Mouse (Mus musculus) CH12.LX (cell line): ENCODE data around the gene Scarb1.
A peak's percentile ranks its signal among the peaks of the same experiment; 100 is the strongest.

ENCODE experiments used
- BHLHE40 ChIP-seq: IDR thresholded peaks from 2 replicates; pipeline ENCODE4 v1.6.1; 2011; ENCODE audit warnings: mild to moderate bottlenecking, low read depth, low read length, improper control_type of control experiment
- CTCF ChIP-seq, 2 experiments: IDR thresholded peaks in 1 of 2; conservative IDR thresholded peaks in 1 of 2; 2 replicates each; pipeline ENCODE4 v1.5.1; 2011 to 2012; ENCODE audit warnings: low read depth in 2 of 2, low read length in 2 of 2, improper control_type of control experiment in 1 of 2, inconsistent platforms in 1 of 2, mild to moderate bottlenecking in 1 of 2, moderate library complexity in 1 of 2
- EP300 ChIP-seq: IDR thresholded peaks from 2 replicates; pipeline ENCODE4 v1.6.1; 2011; ENCODE audit warnings: low read length, improper control_type of control experiment
- PAX5 ChIP-seq: IDR thresholded peaks from 2 replicates; pipeline ENCODE4 v1.6.1; 2012; ENCODE audit warnings: low read length, inconsistent platforms, mixed read lengths
- POLR2A ChIP-seq: IDR thresholded peaks from 2 replicates; pipeline ENCODE4 v1.6.1; 2011; ENCODE audit warnings: low read depth, mild to moderate bottlenecking, improper control_type of control experiment, low read length
- USF2 ChIP-seq: conservative IDR thresholded peaks from 2 replicates; pipeline ENCODE4 v1.6.1; 2011; ENCODE audit warnings: low read depth, low read length, improper control_type of control experiment

DNA sequence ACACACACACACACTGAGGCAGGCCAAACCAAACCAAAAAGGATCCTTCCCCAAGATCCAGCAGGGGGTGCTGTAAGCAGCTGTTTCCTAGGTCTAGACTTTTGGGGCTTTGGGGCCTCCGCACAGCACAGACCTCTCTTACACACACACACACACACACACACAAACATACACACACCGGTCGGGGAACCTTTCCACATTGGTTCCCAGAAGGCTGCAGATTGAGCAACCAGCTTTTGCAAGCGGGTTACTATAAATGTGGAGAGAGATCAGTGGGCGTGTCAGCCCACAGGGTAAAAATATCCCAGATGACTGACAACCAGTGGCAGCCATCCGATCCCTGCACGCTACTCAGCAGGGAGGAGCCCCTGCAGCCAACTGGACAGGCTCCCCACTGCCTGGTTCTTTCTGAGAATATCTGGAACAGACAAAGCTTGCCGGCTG, 67.2 kb downstream of the Scarb1 start:
- TF ChIP-seq BHLHE40 (no peak), CTCF (conservative IDR thresholded peaks at IDR 0.05 in 1 of 2, IDR thresholded peaks at IDR 0.05 in 1 of 2; ENCODE audit: low read depth in 2 of 2, low read length in 2 of 2) (peak in 1 of 2 experiments; percentile 77; a peak in 3 of 4 replicates), POLR2A (no peak), PAX5 (no peak), EP300 (no peak), USF2 (no peak)
